In genomic region chrX:7981368-7981767, GRCm38 (mm10) we compare ENCODE assay signal across 25 mouse cellular contexts. TPM values are rescaled to one million over a fixed set of nuclear protein-coding genes. Genes with fewer than 3 reads are reported as not detected.
A peak's percentile ranks its signal among the peaks of the same experiment; 100 is the strongest.
DNase-seq lines count a peak whose midpoint lies in the region; ATAC-seq and TF ChIP-seq lines count a peak whose summit lies in the region.
"Had no signal": no experiment of that assay in that cellular context is flagged by ENCODE, and none has a peak within 500 bp of the region (broad histone marks: within the 10 kb centered on the region; RNA-seq: fewer than 3 reads in every experiment).

No protein-coding gene starts in this region.

- no peak overlapping the region for H3K9ac ChIP-seq in kidney, embryonic 16.5 days (replicated peaks; ENCODE audit: low read length)
- H3K9ac ChIP-seq: embryonic facial prominence, embryonic 12.5 days; forebrain, embryonic 15.5 days; heart, embryonic 15.5 days had no signal

- TF ChIP-seq POLR2A in kidney, adult 2 months (IDR thresholded peaks at IDR 0.05; ENCODE audit: low read depth, low read length) = no peak

- 50% methylated on average over 7 of the region's 7 CpGs for WGBS in kidney, adult 2 months
- WGBS in kidney, embryonic 16.5 days = 78% methylated on average over 7 of the region's 7 CpGs

- H3K4me1 ChIP-seq in kidney, adult 2 months (ENCODE audit: control insufficient read depth, insufficient read depth, low read length) = no peaks in the 10 kb centered on the region
- H3K4me1 ChIP-seq in kidney, embryonic 16.5 days (ENCODE audit: insufficient read depth, low read length) = no peaks in the 10 kb centered on the region
- no peaks in the 10 kb centered on the region for H3K4me1 ChIP-seq in brown adipose tissue, adult 24 weeks (ENCODE audit: control insufficient read depth, insufficient read depth, insufficient read length, low read length)
- H3K4me1 ChIP-seq: embryonic facial prominence, embryonic 12.5 days; forebrain, embryonic 15.5 days; heart, embryonic 10.5 days; heart, embryonic 15.5 days; hindbrain, embryonic 10.5 days had no signal

- no peak for TF ChIP-seq CTCF in kidney, adult 2 months (conservative IDR thresholded peaks at IDR 0.05; ENCODE audit: insufficient read depth, insufficient read length, low read depth, low read length)

- ATAC-seq in kidney, embryonic 16.5 days (ENCODE audit: low FRiP score, low TSS enrichment) = no peak
- ATAC-seq in granulocyte monocyte progenitor cell, adult 5-6 weeks (replicated peaks; ENCODE audit: poor library complexity, severe bottlenecking) = no peak
- ATAC-seq in activated CD4-positive, CD25-positive, alpha-beta regulatory T cell, adult 4 months = no peak
- ATAC-seq: forebrain, embryonic 15.5 days had no signal

- no peaks in the 10 kb centered on the region for H3K9me3 ChIP-seq in kidney, embryonic 16.5 days (ENCODE audit: low read length)
- H3K9me3 ChIP-seq: embryonic facial prominence, embryonic 12.5 days; forebrain, embryonic 15.5 days; heart, embryonic 10.5 days; heart, embryonic 15.5 days; hindbrain, embryonic 10.5 days had no signal

- peak; percentile 76 for DNase-seq in kidney, adult 2 months
- DNase-seq in adipocyte (ENCODE audit: low spot score) = peak; percentile 46
- peak; percentile 12 to 56 for DNase-seq in kidney, postnatal 25 days
- no peak for DNase-seq in lung, postnatal 14 days
- DNase-seq: adrenal gland, postnatal 10 days; cerebellum, adult 11-12 months; cerebellum, adult 9-10 months; cerebellum, postnatal 25 days; gastrocnemius, postnatal 36 days; heart, adult 18-20 months; heart, postnatal 14 days had no signal

- H3K4me2 ChIP-seq in kidney, embryonic 16.5 days (replicated peaks; ENCODE audit: low read depth, low read length) = no peak overlapping the region
- H3K4me2 ChIP-seq: embryonic facial prominence, embryonic 12.5 days; forebrain, embryonic 15.5 days; heart, embryonic 15.5 days had no signal

- H3K27ac ChIP-seq in kidney, adult 2 months (ENCODE audit: insufficient read depth, low read depth, low read length) = peak overlapping the region; percentile 91
- no peak overlapping the region for H3K27ac ChIP-seq in kidney, embryonic 16.5 days (ENCODE audit: low read length)
- peak overlapping the region; percentile 89 for H3K27ac ChIP-seq in brown adipose tissue, adult 24 weeks (replicated peaks; ENCODE audit: low read depth, low read length)
- H3K27ac ChIP-seq: embryonic facial prominence, embryonic 12.5 days; forebrain, embryonic 15.5 days; heart, embryonic 10.5 days; heart, embryonic 15.5 days; hindbrain, embryonic 10.5 days had no signal

- no peaks in the 10 kb centered on the region for H3K36me3 ChIP-seq in kidney, adult 2 months (ENCODE audit: control insufficient read depth, insufficient read depth, low read length)
- H3K36me3 ChIP-seq in kidney, embryonic 16.5 days (ENCODE audit: insufficient read depth, low read length) = no peaks in the 10 kb centered on the region
- H3K36me3 ChIP-seq: embryonic facial prominence, embryonic 12.5 days; forebrain, embryonic 15.5 days; heart, embryonic 10.5 days; heart, embryonic 15.5 days; hindbrain, embryonic 10.5 days had no signal

- H3K4me3 ChIP-seq in kidney, adult 2 months (ENCODE audit: insufficient read depth, low read depth, low read length) = no peak overlapping the region
- H3K4me3 ChIP-seq in kidney, embryonic 16.5 days (ENCODE audit: low read length) = no peak overlapping the region
- peak overlapping the region; percentile 37; the same call in 1 of the 2 replicates for H3K4me3 ChIP-seq in brown adipose tissue, adult 24 weeks (ENCODE audit: insufficient read depth, low read depth, low read length)
- H3K4me3 ChIP-seq: embryonic facial prominence, embryonic 12.5 days; forebrain, embryonic 15.5 days; heart, embryonic 10.5 days; heart, embryonic 15.5 days; hindbrain, embryonic 10.5 days had no signal

- H3K27me3 ChIP-seq in kidney, adult 2 months (replicated peaks; ENCODE audit: control insufficient read depth, insufficient read depth, low read length) = no peaks in the 10 kb centered on the region
- H3K27me3 ChIP-seq in kidney, embryonic 16.5 days (ENCODE audit: insufficient read depth, low read length) = no peaks in the 10 kb centered on the region
- H3K27me3 ChIP-seq: embryonic facial prominence, embryonic 12.5 days; forebrain, embryonic 15.5 days; heart, embryonic 15.5 days had no signal

RNA-seq across cellular contexts. Expression of gene Gata1, which starts 3.5 kb away (rescaled TPM):
- polyA plus RNA-seq in kidney, adult 2 months (2012; rRNA removed) = 0.09 and 0.15 TPM in 2 replicates
- polyA plus RNA-seq in kidney, embryonic 16.5 days (2015; fragmentation: Nextera tagmentation; extraction: Ambion mirVana) = 0.58 and 0.69 TPM in 2 replicates
- polyA plus RNA-seq in brown adipose tissue, adult 24 weeks (2012; ENCODE audit: insufficient read depth, insufficient read length, missing spikeins) = not detected in 2 replicates
- 2.2 and 4.5 TPM in 2 replicates for total RNA-seq in granulocyte monocyte progenitor cell, adult 5-6 weeks (2014; fragmentation: Nextera tagmentation)
- total RNA-seq in granulocyte monocyte progenitor cell, adult 5-6 weeks (2017) = 3.6 and 4.2 TPM in 2 replicates
- polyA plus RNA-seq in activated CD4-positive, CD25-positive, alpha-beta regulatory T cell, adult 4 months (2017; shearing (Covaris generic)) = 10 to 100 TPM; 28.9 to 29.6 TPM
- total RNA-seq: gastrocnemius, postnatal 36 days; heart, adult 18-20 months; heart, postnatal 14 days had no signal
- polyA plus RNA-seq: cortical plate, adult 2 months had no signal

RNA-seq across cellular contexts. Expression of gene Hdac6, which starts 33.7 kb away (rescaled TPM):
- polyA plus RNA-seq in kidney, adult 2 months (2012; rRNA removed) = 65.1 and 86.2 TPM in 2 replicates
- 65.3 and 69.8 TPM in 2 replicates for polyA plus RNA-seq in kidney, embryonic 16.5 days (2015; fragmentation: Nextera tagmentation; extraction: Ambion mirVana)
- polyA plus RNA-seq in brown adipose tissue, adult 24 weeks (2012; ENCODE audit: insufficient read depth, insufficient read length, missing spikeins) = 7.6 and 11.6 TPM in 2 replicates
- total RNA-seq in granulocyte monocyte progenitor cell, adult 5-6 weeks (2014; fragmentation: Nextera tagmentation) = 11.5 and 13.5 TPM in 2 replicates
- total RNA-seq in granulocyte monocyte progenitor cell, adult 5-6 weeks (2017) = 7.5 and 8.0 TPM in 2 replicates
- 10 to 100 TPM in 1 of 2 experiments, 1 to 10 TPM in 1; 8.7 to 10.0 TPM for polyA plus RNA-seq in activated CD4-positive, CD25-positive, alpha-beta regulatory T cell, adult 4 months (2017; shearing (Covaris generic))

RNA-seq across cellular contexts. Expression of gene Glod5, which starts 36.9 kb away (rescaled TPM):
- polyA plus RNA-seq in kidney, adult 2 months (2012; rRNA removed) = 28.9 and 42.2 TPM in 2 replicates
- polyA plus RNA-seq in kidney, embryonic 16.5 days (2015; fragmentation: Nextera tagmentation; extraction: Ambion mirVana) = 0.34 and 0.64 TPM in 2 replicates
- not detected in 2 replicates for polyA plus RNA-seq in brown adipose tissue, adult 24 weeks (2012; ENCODE audit: insufficient read depth, insufficient read length, missing spikeins)
- not detected in 2 replicates for total RNA-seq in granulocyte monocyte progenitor cell, adult 5-6 weeks (2014; fragmentation: Nextera tagmentation)
- not detected in 2 replicates for total RNA-seq in granulocyte monocyte progenitor cell, adult 5-6 weeks (2017)
- polyA plus RNA-seq in activated CD4-positive, CD25-positive, alpha-beta regulatory T cell, adult 4 months (2017; shearing (Covaris generic)) = not detected
- total RNA-seq: gastrocnemius, adult 8-10 months; gastrocnemius, postnatal 36 days; heart, adult 18-20 months; heart, postnatal 14 days had no signal
- polyA plus RNA-seq: embryonic facial prominence, embryonic 12.5 days; forebrain, embryonic 11.5 days; heart, embryonic 10.5 days; hindbrain, embryonic 10.5 days had no signal

RNA-seq across cellular contexts. Expression of gene Eras, which starts 53.0 kb away (rescaled TPM):
- polyA plus RNA-seq in kidney, adult 2 months (2012; rRNA removed) = not detected in 2 replicates
- not detected in 2 replicates for polyA plus RNA-seq in kidney, embryonic 16.5 days (2015; fragmentation: Nextera tagmentation; extraction: Ambion mirVana)
- not detected in 2 replicates for polyA plus RNA-seq in brown adipose tissue, adult 24 weeks (2012; ENCODE audit: insufficient read depth, insufficient read length, missing spikeins)
- total RNA-seq in granulocyte monocyte progenitor cell, adult 5-6 weeks (2014; fragmentation: Nextera tagmentation) = not detected in 2 replicates
- not detected in 2 replicates for total RNA-seq in granulocyte monocyte progenitor cell, adult 5-6 weeks (2017)
- not detected for polyA plus RNA-seq in activated CD4-positive, CD25-positive, alpha-beta regulatory T cell, adult 4 months (2017; shearing (Covaris generic))
- total RNA-seq: adrenal gland, postnatal 10 days; adrenal gland, postnatal 4 days; gastrocnemius, adult 8-10 months; gastrocnemius, postnatal 36 days; heart, adult 18-20 months; heart, postnatal 14 days had no signal
- polyA plus RNA-seq: brain, embryonic 14.5 days; cortical plate, adult 2 months; embryonic facial prominence, embryonic 12.5 days; forebrain, embryonic 11.5 days; forebrain, embryonic 15.5 days; heart, embryonic 10.5 days; heart, embryonic 15.5 days; hindbrain, embryonic 10.5 days had no signal

Comparison
In these comparisons a context has a peak if more than half of its experiments do, and no peak if none do; other contexts are left out.
1. RNA of gene Glod5, which starts 36.9 kb away (polyA plus RNA-seq): 28.9 to 42.2 TPM in kidney, adult 2 months; 0.34 to 0.64 TPM in kidney, embryonic 16.5 days, not detected in brown adipose tissue, adult 24 weeks and not detected in activated CD4-positive, CD25-positive, alpha-beta regulatory T cell, adult 4 months; every median in the first group is over 10 times any median in the second.
2. RNA of gene Gata1, which starts 3.5 kb away (polyA plus RNA-seq): 28.9 to 29.6 TPM in activated CD4-positive, CD25-positive, alpha-beta regulatory T cell, adult 4 months; 0.58 to 0.69 TPM in kidney, embryonic 16.5 days, 0.09 to 0.15 TPM in kidney, adult 2 months and not detected in brown adipose tissue, adult 24 weeks; every median in the first group is over 10 times any median in the second.